Mouse (Mus musculus): ENCODE results near the gene Adam3. TPM values are rescaled to one million over a fixed set of nuclear protein-coding genes. Genes with fewer than 3 reads are reported as not detected.

Gene Adam3
- not detected in 2 replicates for polyA plus RNA-seq (2014; fragmentation: Nextera tagmentation; extraction: Ambion mirVana)

GRCm38 (mm10) chr8:24725630-24726029, at the start of gene Adam3:
Gene Adam3, minus strand, starts transcription at chr8:24725852.
- ATAC-seq (replicated peaks; ENCODE audit: insufficient number of reproducible peaks, low FRiP score, low TSS enrichment, low read depth) = no peak
- Histone ChIP-seq H3K36me3 (replicated peaks; ENCODE audit: control insufficient read depth, insufficient read depth, low read depth, low read length) (no peaks in the 10 kb centered on the region), H3K27me3 (ENCODE audit: control insufficient read depth, insufficient read depth, low read length) (no peaks in the 10 kb centered on the region), H3K4me1 (ENCODE audit: control insufficient read depth, insufficient read depth, low read length) (no peaks in the 10 kb centered on the region), H3K4me3 (ENCODE audit: low read depth, low read length) (no peak within 1 kb of the TSS), H3K4me2 (ENCODE audit: low read depth, low read length) (no peak within 1 kb of the TSS), H3K9me3 (replicated peaks; ENCODE audit: control insufficient read depth, low read length) (no peaks in the 10 kb centered on the region), H3K9ac (replicated peaks; ENCODE audit: low read length) (no peak within 1 kb of the TSS), H3K27ac (replicated peaks; ENCODE audit: low read depth, low read length) (no peak within 1 kb of the TSS)
- 65% methylated on average over 11 of the region's 11 CpGs for WGBS
- no peak for DNase-seq (ENCODE audit: low spot score)

GRCm38 (mm10) chr8:24724886-24725626, 596 bp downstream of the Adam3 start:
- DNase-seq (ENCODE audit: low spot score) (no peak), ATAC-seq (replicated peaks; ENCODE audit: insufficient number of reproducible peaks, low FRiP score, low TSS enrichment, low read depth) (no peak)
- Histone ChIP-seq H3K36me3 (replicated peaks; ENCODE audit: control insufficient read depth, insufficient read depth, low read depth, low read length) (no peaks in the 10 kb centered on the region), H3K4me2 (ENCODE audit: low read depth, low read length) (no peak overlapping the region), H3K4me1 (ENCODE audit: control insufficient read depth, insufficient read depth, low read length) (no peaks in the 10 kb centered on the region), H3K9me3 (replicated peaks; ENCODE audit: control insufficient read depth, low read length) (no peaks in the 10 kb centered on the region), H3K27me3 (ENCODE audit: control insufficient read depth, insufficient read depth, low read length) (no peaks in the 10 kb centered on the region), H3K4me3 (ENCODE audit: low read depth, low read length) (no peak overlapping the region), H3K9ac (replicated peaks; ENCODE audit: low read length) (no peak overlapping the region), H3K27ac (replicated peaks; ENCODE audit: low read depth, low read length) (no peak overlapping the region)
- WGBS = 61% methylated on average over 16 of the region's 16 CpGs

Other genes with a start within 250 kb of the Adam3 start
- 0.35 and 0.41 TPM in 2 replicates for gene Adam5, start 98.5 kb upstream of the Adam3 start, polyA plus RNA-seq (2014; fragmentation: Nextera tagmentation; extraction: Ambion mirVana)